Mouse (Mus musculus) heart, postnatal 0 days (tissue): ENCODE results near the gene Arf4.

Source experiments
- CTCF ChIP-seq: IDR thresholded peaks from 2 replicates; pipeline ENCODE4 v1.5.1; 2016; ENCODE audit warnings: antibody characterized with exemption, control low read depth, low read depth
- EP300 ChIP-seq: IDR thresholded peaks from 2 replicates; pipeline ENCODE4 v1.6.1; 2016; ENCODE audit warnings: antibody characterized with exemption, low read depth

GRCm38 (mm10) chr14:26662016-26662415, 24.1 kb downstream of the Arf4 start:
- TF ChIP-seq EP300 = no peak
- no peak for TF ChIP-seq CTCF
